Mouse (Mus musculus): ENCODE results near the gene Ostm1. TPM values are rescaled to one million over a fixed set of nuclear protein-coding genes. Genes with fewer than 3 reads are reported as not detected.

Gene Ostm1
- polyA plus RNA-seq (2012; rRNA removed): 29.8 and 31.9 TPM in 2 replicates

- no peak for DNase-seq (ENCODE audit: low read depth)
Measured at GRCm38 (mm10) chr10:42583157-42583872, at the start of gene Ostm1, which contains the start of gene Nr2e1. TSS of gene Ostm1 (plus strand) at chr10:42583822. TSS of gene Nr2e1 (minus strand) at chr10:42583632.

GRCm38 (mm10) chr10:42533836-42534453, 49.7 kb upstream of the Ostm1 start:
- no peak for DNase-seq (ENCODE audit: low read depth)

GRCm38 (mm10) chr10:42537571-42538316, 45.9 kb upstream of the Ostm1 start:
- DNase-seq (ENCODE audit: low read depth): no peak

GRCm38 (mm10) chr10:42545707-42546503, 37.7 kb upstream of the Ostm1 start:
- DNase-seq (ENCODE audit: low read depth): no peak

GRCm38 (mm10) chr10:42546507-42546906, 37.1 kb upstream of the Ostm1 start:
- no peak for DNase-seq (ENCODE audit: low read depth)

- DNase-seq (ENCODE audit: low read depth): no peak
Measured at GRCm38 (mm10) chr10:42559581-42560200, 23.9 kb upstream of the Ostm1 start.

GRCm38 (mm10) chr10:42562272-42562671, 21.4 kb upstream of the Ostm1 start:
- DNase-seq (ENCODE audit: low read depth): no peak

- no peak for DNase-seq (ENCODE audit: low read depth)
Measured at GRCm38 (mm10) chr10:42572567-42572966, 11.1 kb upstream of the Ostm1 start.

- no peak for DNase-seq (ENCODE audit: low read depth)
Measured at GRCm38 (mm10) chr10:42572971-42573370, 10.7 kb upstream of the Ostm1 start.

- DNase-seq (ENCODE audit: low read depth): no peak
Measured at GRCm38 (mm10) chr10:42574639-42575038, 9.0 kb upstream of the Ostm1 start.

- DNase-seq (ENCODE audit: low read depth): no peak
Measured at GRCm38 (mm10) chr10:42577525-42578280, 5.9 kb upstream of the Ostm1 start.

GRCm38 (mm10) chr10:42578281-42578675, 5.3 kb upstream of the Ostm1 start:
- no peak for DNase-seq (ENCODE audit: low read depth)

GRCm38 (mm10) chr10:42578698-42579474, 4.7 kb upstream of the Ostm1 start:
- DNase-seq (ENCODE audit: low read depth): no peak

- no peak for DNase-seq (ENCODE audit: low read depth)
Measured at GRCm38 (mm10) chr10:42579475-42580130, 4.0 kb upstream of the Ostm1 start.

- no peak for DNase-seq (ENCODE audit: low read depth)
Measured at GRCm38 (mm10) chr10:42580131-42580950, 3.3 kb upstream of the Ostm1 start.

GRCm38 (mm10) chr10:42580951-42581277, 2.7 kb upstream of the Ostm1 start:
- DNase-seq (ENCODE audit: low read depth): no peak

GRCm38 (mm10) chr10:42581694-42582565, 1.7 kb upstream of the Ostm1 start:
- DNase-seq (ENCODE audit: low read depth): no peak
